Mouse (Mus musculus): ENCODE measurements around the gene Xrra1.
"Not testable (repeated sequence)": the region's sequence is repeated elsewhere in the genome, so short reads cannot be mapped to it uniquely, and the experiment has no call there.

Gene Xrra1

DNA sequence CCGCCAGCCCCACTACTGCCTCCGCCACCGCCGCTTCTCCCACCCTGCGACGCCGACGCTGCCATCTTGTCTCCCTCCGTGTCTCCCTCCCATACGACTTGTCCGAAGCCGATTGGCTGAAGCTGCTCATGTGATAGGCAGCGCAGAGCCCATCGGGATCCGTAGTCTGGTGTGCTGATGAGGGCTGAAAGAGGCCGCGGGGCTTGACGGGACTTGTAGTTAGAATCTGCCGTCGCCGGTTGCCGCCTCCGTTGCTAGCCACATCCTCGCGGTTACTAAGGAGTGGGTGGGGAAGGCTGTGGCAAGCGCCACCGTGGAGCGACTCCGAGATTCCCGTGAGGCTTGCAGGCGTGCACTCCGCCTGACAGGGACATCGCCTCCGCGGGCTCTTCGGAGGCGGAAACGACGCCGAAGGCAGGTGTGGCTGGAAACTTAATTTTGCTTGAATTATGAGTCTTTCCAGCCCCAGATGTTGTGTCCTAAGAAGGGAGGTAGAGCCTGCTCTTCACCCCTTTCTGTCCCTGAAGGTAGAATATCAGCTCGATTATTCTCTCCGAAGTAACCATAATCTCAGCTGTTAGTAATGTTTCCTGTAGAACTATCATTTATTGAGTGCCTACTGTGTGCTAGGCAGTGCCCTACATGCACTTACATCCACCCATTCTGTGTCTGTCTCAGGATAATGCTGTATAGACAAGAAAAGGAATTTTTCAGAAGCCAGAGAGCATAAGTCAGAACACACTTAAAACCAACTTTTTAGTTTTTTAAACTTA is at the start of gene Xrra1:
Gene Xrra1 (plus strand): TSS at position 304 of the 773 bp plus-strand sequence.
- peak; percentile 98 to 99 for DNase-seq

DNA sequence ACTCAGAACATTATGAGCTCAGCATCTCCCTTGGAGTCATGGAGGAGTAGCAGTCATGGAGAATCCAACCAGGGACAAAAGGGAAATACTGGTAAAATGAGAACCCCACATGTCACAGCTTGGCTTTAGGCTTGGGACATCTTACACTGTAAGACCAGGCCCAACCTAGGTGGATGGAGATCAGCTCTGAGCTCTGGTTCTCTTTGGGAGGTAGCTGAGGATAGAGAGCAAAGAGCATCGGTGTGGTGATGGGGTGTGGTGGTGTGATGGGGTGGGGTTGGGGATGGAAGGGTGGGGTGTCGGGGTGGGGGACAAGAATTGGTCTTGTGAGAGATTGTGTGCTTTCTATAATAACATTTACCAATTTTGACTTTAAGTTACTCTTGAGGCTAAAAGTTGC is 48.1 kb upstream of the Xrra1 start:
- DNase-seq: no peak

DNA sequence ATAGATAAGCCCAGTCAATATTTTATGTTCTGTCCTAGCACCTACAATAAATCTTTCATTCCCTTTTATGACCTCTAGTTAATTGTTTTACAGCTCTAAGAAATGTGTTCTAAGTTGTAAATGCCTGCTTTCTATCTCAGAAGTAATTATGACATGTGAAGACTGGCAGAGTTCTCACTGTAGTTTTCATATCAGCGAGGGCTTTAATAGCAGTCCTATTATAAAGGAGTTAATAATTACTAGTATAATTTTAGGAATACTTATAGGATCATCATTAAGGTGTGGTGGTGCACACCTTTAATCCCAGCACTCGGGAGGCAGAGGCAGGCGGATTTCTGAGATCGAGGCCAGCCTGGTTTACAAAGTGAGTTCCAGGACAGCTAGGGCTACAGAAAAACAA is 47.3 kb upstream of the Xrra1 start:
- no peak for DNase-seq

DNA sequence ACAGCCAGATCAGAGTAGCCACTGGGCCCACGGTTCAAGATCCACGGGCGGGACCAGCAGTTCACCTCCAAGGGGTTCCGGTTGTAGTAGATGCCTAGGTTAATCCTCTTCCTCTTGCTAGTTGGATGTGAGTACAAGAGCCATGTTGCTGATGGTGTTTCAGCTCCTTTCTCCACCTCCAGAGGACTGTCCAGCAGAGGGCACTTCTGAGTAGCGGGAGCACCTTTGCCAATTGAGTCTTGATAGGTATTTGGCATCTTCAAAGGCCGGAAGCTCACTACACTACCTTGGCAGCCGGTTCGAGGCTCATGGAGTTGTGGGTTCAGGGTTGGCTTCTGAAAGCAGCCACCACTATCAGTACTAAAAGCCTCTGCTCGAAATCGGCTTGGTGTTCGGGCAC is 45.5 kb upstream of the Xrra1 start:
- peak; percentile 30 to 79 for DNase-seq

DNA sequence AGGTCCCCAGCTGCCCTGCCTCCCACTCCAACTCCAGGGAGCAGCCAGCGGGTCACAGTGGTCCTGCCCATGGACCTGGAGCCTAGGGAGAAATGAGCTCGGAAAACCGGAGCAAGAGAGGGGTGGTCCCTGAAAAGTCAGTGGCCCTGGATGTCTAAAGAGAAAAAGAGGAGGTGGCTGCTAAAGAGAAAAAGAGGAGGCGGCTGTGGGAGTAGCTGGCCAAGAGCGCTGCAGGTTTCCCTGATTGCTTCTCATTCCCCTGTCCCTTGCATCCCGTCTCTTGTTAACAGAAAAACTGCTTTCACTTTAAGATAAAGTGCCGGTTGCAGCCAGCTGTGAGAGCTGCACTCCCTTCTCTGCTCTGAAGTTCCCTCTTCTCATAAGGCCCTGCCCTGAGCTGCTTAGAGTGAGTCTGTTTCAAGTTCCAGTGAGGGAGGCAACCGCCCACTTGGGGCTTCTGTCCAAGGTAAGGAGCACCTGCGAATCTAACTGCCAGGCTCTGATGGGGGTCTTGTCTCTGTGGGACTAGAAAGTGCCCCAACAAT is 40.7 kb upstream of the Xrra1 start:
- not testable (repeated sequence) for DNase-seq

DNA sequence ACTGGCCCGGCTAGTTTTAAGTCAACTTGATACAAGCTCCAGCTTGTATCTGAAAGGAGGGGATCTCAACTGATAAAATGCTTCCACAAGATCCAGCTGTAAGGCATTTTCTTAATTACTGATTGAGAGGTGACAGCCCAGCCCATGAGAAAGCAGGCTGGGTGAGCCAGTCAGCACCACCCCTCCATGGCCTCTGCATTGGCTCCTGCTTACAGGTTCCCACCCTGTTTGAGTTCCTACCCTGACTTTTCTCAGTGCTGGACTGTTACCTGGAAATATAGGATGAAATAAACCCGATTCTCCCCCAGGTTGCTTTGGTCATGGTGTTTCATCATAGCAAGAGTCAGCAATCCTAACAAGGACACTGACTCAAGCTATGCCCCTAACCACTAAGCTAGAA is 37.0 kb upstream of the Xrra1 start:
- DNase-seq: no peak

DNA sequence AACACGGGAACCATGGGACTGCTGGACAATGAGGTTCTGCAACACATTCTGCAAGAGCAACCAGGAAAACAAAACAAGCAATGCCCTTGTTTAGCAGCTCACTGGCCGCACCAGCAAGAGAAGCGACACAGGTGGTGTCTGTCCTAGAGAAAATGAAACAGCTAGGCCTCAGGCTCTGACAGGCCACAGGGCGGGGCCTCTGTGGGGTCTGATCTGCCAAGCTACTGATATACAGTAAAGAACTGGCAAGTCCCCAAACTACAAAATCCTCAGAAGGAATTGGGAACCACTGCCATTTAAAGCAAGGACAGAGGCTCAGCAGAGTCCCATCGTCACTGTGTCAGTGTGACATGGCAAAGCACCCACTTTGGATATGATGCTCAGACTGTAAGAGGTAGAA is 36.5 kb upstream of the Xrra1 start:
- no peak for DNase-seq

DNA sequence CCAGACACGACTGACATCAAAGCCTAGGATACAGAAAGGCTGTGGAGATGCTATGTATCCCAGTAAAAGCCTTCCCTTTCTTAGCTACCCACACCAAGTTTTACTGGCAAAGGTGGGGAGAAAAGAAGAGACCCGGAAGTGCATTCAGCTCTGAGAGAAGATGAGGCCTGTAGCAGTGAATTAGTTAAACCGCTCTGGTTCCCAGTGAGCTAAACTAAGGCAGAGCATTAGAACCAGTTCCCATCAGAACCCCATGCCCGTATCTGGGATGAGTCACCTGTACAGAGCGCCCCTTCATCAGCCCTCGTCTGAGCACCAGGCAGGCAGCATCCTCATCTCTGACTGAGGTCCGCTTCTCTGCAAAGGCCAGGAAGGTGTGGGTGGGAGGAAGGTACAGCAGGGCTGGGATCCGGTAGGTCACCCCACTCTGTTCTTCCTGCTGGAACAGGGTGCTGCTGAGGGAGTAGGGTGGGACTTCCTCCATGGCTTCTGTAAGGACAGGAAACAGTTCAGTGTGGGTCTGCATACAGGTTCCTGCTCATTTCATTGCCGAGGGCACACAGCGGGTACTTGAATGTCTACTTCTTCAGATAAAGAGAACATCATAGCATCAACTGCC is 35.8 kb upstream of the Xrra1 start:
- DNase-seq: no peak

DNA sequence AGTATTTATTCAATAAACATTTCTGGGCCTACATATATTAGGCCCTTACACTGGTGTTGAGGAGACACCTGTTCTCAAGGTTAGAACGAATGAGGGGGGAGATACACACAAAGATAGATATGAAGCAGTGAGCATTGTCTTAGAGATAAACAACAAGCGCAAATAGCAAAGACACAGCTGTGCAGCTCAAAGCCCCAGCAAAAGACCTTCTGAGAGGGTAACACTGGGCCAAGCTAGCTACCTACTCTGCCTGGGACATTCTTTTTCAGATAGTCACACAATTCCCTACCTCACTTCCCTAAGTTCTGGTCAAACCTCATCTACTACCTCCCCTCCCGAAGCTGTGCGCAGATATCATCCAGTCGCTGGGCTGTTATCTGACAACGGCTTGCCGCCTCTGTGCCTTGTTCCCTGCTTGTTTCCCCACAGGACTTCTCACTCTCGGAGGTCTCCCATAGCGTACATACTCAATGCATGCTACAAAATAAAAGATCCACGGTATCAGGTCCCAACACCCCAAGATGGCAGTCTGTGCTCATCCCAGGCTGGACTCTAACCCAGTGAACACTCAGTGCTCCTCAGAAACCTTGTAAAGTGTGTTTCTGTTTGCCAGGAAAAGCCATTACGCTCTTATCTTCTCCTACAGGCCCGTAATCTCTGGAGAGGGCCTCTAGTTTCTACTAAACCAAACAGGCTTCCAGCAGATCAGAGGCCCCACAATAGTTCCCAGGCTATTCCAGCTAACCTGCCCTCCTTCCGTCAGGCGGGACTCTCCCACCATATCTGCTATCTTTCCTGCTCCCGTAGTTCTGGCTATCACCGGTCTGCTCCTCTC is 34.0 kb upstream of the Xrra1 start:
- DNase-seq: no peak

DNA sequence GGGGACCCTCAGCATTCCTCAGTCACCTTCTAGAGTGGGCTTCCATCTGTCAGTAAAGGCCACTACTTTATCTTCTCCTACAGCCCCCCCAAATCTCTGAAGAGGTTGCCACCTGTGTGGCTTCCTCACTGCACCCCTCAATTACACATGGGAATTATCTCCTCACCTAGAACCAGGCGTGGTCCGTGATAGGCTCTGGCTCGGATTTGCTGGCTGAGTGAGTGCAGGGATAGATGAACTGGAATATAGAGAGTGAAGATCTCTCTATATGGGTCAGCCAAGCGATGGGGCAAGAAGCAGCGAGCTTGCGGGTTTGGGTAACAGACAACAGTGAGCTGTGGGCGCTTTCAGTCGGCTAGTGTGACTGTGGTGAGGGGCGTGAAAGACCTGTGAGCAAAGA is 33.4 kb upstream of the Xrra1 start:
- no peak for DNase-seq

DNA sequence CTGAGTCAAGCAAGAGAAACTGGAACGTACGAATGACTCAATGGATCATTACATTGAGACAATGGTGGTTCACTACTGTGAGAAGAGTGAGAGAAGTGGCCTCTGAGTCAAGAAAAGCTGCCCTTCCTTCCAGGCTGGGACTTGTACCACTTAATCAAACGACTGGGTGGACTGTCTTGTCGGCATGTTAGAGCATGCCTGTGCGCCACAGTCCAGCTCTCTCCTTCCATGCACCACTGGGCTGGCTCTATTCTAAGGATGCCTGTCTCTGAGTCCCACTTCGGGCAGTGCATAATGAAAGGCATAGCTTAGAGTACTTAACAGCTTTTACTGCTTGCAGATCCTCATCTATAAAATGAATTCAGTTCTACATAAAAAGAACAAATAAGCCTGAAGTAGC is 32.8 kb upstream of the Xrra1 start:
- DNase-seq: peak in 1 of 2 experiments; percentile 11

DNA sequence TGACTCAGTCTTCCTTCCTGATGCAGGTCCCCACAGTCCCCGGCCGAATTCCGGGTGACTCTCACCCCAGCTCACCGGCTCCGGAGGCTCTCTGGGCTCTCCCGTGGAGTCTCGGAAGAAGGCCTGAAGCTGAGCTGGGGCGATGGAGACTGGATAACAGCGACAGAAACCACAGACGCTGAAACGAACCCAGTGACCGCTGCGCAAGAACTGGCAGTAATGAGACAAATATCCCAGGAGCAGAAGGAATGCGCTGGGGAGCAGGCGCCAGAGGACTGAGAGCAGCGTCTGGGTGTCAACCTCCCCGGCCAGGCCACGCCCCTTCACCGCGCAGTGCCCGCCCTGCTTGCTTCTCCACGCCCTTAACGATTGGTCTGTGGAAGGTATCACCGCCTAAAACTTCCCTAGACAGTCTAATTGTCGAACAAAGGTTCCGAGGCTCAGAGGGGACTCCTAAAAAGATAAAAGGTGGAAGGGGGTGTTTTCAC is 30.8 kb upstream of the Xrra1 start, which contains the start of gene Neu3:
Gene Neu3 (minus strand): TSS at position 335 of the 488 bp plus-strand sequence.
- peak; percentile 96 to 98 for DNase-seq

DNA sequence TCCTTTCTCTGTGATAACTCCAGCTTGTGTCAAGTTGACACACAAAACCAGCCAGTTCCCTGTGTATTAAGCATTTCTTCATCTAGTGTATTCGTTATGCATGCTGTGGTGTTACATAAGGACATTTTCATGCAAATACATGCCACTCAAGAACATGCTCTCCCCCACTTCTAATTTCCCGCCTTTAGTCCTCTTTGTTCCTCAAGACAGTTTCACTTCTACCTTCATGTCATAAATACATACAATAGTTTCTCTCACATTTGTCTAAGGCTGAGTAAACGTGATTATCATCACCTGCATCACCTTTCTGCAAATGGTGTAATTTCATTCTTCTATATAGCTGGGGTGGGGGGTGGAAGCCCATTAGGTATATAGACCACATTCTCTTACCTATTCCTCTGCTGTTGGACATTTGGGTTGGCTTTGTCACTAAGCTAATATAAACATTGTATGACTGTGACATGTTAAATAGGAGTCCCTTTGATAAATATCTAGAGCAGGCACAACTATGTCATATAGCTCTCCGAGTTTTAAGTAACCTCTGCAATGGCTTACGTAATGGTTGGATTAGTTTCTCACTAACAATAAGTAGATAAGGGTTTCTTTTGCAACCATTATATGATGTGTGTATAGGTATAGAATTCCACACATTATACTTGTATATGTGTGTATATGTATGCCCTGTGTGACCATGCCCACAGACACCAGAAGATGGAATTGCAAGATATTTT is 25.6 kb upstream of the Xrra1 start:
- no peak for DNase-seq

DNA sequence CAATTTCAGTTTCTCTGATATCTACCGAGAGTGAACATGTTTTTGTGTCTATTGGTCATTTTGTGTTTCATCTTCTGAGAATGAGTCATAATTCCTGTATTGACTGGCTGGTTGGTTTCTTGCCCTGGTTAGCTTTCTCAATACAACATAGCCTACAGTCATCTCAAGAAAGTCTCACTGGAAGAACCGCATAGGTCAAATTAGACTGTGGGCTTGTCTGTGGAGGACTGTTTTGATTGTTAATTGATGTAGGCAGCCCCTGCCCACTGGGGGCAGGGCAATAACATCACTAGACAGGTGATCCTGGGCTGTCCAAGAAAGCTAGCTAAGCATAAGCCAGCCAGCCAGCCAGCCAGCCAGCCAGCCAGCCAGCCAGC is 25.1 kb upstream of the Xrra1 start:
- DNase-seq: no peak

DNA sequence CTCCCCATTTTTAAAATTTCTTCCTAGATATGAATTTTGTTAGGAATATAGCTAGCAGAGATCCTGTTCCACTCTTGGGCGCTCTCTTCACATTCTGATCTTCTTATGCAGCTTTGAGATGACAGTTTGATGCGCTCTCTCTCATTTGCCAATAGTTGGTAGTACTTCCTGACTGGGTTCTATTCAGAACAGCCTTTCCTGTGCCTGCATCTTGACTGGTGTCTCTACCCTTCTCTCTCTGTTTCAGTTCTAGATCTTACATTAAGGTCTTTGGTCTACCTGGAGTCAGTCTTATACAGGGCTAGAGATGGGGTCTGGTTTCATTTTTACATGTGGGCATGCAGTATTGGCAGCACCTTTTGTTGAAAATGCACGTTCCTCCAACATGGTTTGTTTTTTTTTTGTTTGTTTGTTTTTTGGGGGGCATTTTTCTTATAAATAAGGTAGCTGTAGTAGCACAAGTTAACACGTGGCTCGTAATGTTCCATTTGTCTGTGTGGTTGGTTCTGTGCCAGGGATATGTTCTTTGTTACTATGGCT is 24.5 kb upstream of the Xrra1 start:
- no peak for DNase-seq

DNA sequence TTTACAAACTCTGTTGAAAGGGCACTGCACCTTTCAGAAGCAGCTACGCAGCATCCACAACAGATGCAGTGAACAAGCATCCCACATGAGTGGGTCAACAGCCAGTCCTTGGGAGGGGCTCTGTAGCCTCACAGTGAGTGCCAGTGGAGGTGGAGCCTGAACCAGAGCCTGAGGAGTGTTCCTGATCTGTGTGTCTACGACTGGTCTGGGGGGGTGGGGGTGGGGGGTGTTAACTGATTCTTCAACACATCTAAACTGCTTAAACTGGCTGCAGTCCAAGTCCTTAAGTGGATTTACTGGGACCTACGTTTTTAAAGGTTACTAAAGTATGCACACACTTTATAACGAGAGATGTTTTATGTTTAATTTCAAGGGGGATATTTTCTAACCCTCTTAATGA is 22.1 kb upstream of the Xrra1 start:
- DNase-seq: no peak

DNA sequence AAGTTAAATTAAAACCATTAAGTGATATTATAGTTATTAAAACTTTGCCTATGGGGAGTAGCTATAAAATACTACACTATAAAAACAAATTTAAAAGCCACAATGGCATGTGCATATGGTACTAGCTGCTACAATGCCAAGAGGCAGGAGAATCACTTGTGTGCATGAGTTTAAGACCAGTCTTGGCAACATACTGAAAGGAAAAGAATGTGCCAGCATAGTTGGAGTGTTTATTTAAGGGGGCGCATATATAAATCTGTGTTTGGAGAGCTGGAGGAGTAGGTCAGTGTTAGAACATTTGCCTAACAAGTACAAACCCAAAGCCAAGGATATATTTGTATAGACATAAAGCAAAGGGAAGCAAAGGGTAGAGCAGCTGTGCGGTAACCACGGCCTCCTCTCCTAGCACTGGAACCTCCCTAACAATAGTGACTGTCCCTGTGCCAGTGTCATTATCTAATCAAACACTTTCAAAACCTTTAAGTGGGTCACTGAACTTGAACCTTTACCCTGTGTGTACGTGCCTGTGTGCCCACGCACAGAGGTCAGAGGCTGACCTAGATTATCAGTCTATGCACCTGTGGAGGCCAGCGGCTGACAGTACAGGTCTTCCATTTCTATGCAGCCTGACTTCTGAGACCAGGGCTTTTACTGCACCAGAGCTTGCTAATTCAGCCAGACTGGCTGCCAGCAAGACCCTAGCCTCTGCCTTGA is 21.4 kb upstream of the Xrra1 start:
- DNase-seq: no peak

DNA sequence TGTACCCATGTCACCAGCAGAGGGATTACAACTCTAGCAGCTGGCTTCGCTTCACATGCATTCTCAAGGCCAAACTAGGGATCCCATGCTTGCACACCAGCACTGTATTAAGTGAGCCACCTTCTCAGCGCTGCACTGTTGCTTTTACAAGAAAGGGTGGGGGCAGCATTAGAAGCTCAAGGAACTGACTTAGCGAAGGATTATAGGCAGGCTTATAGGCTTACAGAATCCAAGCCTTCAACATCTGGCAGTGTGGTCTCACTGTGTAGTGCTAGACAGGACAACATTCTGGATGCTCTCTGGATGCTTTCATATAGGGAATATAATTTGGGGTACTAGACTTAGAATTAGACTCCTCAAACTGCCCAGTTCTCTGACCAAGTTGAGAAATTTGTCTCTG is 20.7 kb upstream of the Xrra1 start:
- DNase-seq: no peak

DNA sequence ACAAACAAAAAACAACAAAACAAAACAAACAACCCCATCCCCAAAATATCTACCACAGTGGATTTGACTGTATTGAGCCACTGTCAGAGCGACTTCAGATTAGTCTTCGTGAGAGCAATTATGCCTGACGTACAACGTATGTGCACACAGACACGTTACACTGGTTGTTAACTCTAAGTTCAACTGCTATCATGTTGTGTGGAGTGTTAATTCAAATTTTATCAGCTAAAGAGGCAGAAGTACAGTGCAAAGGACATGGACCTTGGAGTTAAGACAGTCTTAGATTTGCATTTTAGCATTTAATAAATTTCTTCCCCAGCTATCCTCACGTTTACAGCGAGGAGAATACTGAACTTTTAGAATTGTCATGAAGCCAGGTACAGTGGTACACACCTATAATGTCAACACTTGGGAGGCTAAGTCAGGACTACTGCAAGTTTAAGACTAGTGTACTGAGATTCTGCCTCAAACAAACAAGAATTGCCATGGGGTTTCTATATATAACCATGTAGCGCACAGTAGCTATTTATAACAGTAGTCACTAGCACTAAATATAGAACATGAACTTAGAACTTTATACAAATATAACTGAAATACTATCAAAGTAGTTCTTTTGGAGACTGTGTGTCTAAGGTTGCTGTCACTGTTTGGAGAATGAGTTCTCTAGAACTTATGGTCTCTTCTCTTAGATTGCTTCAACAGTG is 13.2 kb upstream of the Xrra1 start:
- DNase-seq: no peak

DNA sequence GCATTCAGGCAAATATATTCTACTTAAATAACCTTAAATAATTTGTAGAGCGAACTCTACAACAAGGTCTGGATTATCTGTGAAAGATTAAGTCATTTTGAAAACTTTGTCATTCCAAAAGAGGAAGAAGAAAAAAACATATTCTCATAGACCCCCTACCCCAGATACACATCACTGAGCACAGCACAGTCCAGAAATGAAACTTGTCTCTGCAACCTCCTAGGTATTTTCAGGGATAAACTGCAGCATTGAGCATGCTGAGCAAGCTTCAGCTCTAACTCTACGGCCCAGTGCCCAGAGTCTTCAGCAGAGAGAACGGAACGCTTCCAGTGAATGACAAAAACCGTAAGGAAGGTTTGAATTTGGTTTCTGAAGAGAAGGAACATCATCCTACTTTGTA is 8.4 kb upstream of the Xrra1 start:
- no peak for DNase-seq

DNA sequence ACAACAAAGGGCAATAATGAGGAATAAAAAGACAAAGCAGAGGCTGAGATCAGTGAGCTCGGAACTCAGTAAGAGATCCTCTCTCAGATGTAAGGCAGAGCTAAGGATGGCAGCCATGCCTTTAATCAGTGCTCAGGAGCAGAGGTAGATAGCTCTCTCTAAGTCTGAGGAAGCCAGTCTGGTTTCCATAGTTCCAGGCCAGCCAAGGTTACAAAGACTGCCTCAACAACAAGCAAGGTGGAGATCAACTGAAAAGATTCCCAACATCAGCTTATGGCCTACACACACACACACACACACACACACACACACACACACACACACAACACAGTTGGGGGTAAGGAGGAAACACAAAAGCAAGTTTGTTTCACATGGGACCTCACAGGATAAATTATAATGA is 7.8 kb upstream of the Xrra1 start:
- DNase-seq: no peak

Data from kidney, postnatal 36 days (tissue).